Mouse (Mus musculus) liver, embryonic 14.5 days (tissue): Measurements from ENCODE around the gene Zcchc17. TPM values are rescaled to one million over a fixed set of nuclear protein-coding genes. Genes with fewer than 3 reads are reported as not detected.

ENCODE experiments used
- ATAC-seq: fragments of 200-750 bp; cut with Nextera tagmentation; 2 replicates; pipeline ENCODE4 v1.8.0; 2017; ENCODE audit warnings: moderate number of reproducible peaks, mild to moderate bottlenecking, moderate library complexity; ENCODE audit not compliant: insufficient read depth
- DNase-seq, 3 experiments: peaks; one replicate each; pipeline ENCODE4 v3.0.0-alpha.2; 2012 to 2013; ENCODE audit warnings: low read depth in 3 of 3, low spot score in 3 of 3
- H3K27ac ChIP-seq: fragments of 300-500 bp; sonication (generic); 2 replicates; pipeline ENCODE4 v1.5.1; 2014; ENCODE audit warnings: moderate library complexity, mild to moderate bottlenecking, control low read depth, inconsistent platforms
- H3K27me3 ChIP-seq: fragments of 300-500 bp; sonication (generic); 2 replicates; pipeline ENCODE4 v1.6.1; 2014; ENCODE audit warnings: mild to moderate bottlenecking, low read length, moderate library complexity; ENCODE audit not compliant: control insufficient read depth, insufficient read depth
- H3K36me3 ChIP-seq: fragments of 300-500 bp; sonication (generic); replicated peaks from 2 replicates; pipeline ENCODE4 v1.6.1; 2014; ENCODE audit warnings: low read depth; ENCODE audit not compliant: control insufficient read depth, insufficient read depth
- H3K4me1 ChIP-seq, 2 experiments: fragments of 200-500 bp in 1 of 2; fragments of 300-500 bp in 1 of 2; sonication (generic) in 1 of 2; replicated peaks; 2 replicates each; pipeline ENCODE4 v1.6.1; 2012 to 2014; ENCODE audit warnings: antibody characterized with exemption in 1 of 2, inconsistent platforms in 1 of 2, low read length in 1 of 2; ENCODE audit not compliant: control insufficient read depth in 2 of 2, insufficient read depth in 2 of 2
- H3K4me2 ChIP-seq: fragments of 300-500 bp; sonication (generic); 2 replicates; pipeline ENCODE4 v1.6.1; 2014; ENCODE audit warnings: low read depth, mild to moderate bottlenecking, control low read depth, moderate library complexity
- H3K4me3 ChIP-seq, 2 experiments: fragments of 200-500 bp in 1 of 2; fragments of 300-500 bp in 1 of 2; sonication (generic) in 1 of 2; 2 replicates each; pipeline ENCODE4 v1.5.1; 2012 to 2014; ENCODE audit warnings: low read depth in 2 of 2, low read length in 2 of 2, mild to moderate bottlenecking in 2 of 2, control low read depth in 1 of 2, inconsistent platforms in 1 of 2, moderate library complexity in 1 of 2; ENCODE audit not compliant: insufficient read depth in 1 of 2
- H3K9ac ChIP-seq: fragments of 300-500 bp; sonication (generic); replicated peaks from 2 replicates; pipeline ENCODE4 v1.6.1; 2014; ENCODE audit warnings: mild to moderate bottlenecking, control low read depth, moderate library complexity
- H3K9me3 ChIP-seq: fragments of 300-500 bp; sonication (generic); 2 replicates; pipeline ENCODE4 v1.6.1; 2016; ENCODE audit warnings: low read length, mixed read lengths; ENCODE audit not compliant: control insufficient read depth
- CTCF ChIP-seq: IDR thresholded peaks from 2 replicates; pipeline ENCODE4 v1.5.1; 2016; ENCODE audit warnings: antibody characterized with exemption, low read depth, control low read depth
- EP300 ChIP-seq: IDR thresholded peaks from 2 replicates; pipeline ENCODE4 v1.6.1; 2016; ENCODE audit warnings: antibody characterized with exemption, low read depth
- WGBS: fragments of 180-500 bp; shearing (Covaris S2); extraction: QIAGEN DNeasy Blood & Tissue Kit; methylation state at CpG from one replicate; pipeline ENCODE4 v1.1.7; 2014; ENCODE audit not compliant: insufficient replicate concordance; 5-methylcytosine and 5-hydroxymethylcytosine counted together
- polyA plus RNA-seq, 2 experiments: library from polyadenylated mRNA; depleted of rRNA in 1 of 2; stranded (reverse) in 1 of 2; unstranded in 1 of 2; fragments of >200 nt; fragmentation: Nextera tagmentation in 1 of 2; extraction: Ambion mirVana in 1 of 2; gene quantifications; 2 replicates each; pipeline versions ENCODE4 v1.2.1 to v1.2.3; 2012 to 2014

Zcchc17 gene
- polyA plus RNA-seq, 2 experiments = 17.1 to 49.7 TPM

DNA sequence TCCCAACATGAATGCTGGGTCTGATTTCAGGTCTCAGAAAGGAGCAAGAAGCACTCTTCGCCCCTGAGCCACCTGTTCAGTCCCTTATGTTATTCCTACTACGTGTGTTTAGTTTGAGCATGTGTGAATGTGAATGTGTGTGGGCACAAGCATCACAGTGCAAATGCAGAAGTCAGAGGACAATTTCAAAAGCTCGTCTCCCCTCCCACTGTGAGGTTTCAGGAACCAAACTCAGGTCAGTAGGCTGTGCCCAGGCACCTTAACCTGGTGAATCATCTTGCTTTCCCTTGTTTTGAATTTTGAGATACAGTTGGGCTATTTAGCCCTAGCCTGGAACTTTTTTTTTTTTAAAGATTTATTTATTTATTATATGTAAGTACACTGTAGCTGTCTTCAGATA is 69.9 kb downstream of the Zcchc17 start:
- H3K9ac ChIP-seq = no peak overlapping the region
- no peaks in the 10 kb centered on the region for H3K36me3 ChIP-seq
- H3K4me2 ChIP-seq = no peak overlapping the region
- peaks cover 12 to 16% of the 10 kb centered on the region in 2 experiments for H3K4me1 ChIP-seq
- peaks cover 8% of the 10 kb centered on the region for H3K27me3 ChIP-seq
- H3K27ac ChIP-seq = no peak overlapping the region
- no peak for ATAC-seq
- no peak for TF ChIP-seq CTCF
- TF ChIP-seq EP300 = no peak
- H3K4me3 ChIP-seq = no peak overlapping the region
- DNase-seq = no peak
- no peaks in the 10 kb centered on the region for H3K9me3 ChIP-seq
- 36% methylated on average over 3 of the region's 3 CpGs for WGBS

DNA sequence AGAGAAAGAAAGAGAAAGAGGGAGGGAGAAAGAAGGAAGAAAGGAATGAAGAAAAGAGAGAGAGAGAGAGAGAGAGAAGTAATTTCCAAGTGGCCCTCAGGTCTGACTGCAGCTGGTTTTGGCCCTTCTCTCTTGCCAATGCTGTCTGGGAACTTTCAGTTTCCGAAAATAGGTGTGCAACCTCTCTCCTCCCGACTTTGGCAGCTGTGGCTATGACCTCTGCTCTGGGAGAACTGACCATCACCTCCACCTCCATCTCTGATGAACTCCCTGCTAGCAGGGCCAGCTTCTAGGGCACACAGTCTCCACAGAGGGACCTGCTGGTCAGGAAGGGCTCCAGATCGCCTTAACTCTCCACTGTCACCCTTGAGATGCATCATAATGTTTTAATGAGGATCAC is 73.2 kb downstream of the Zcchc17 start:
- Histone ChIP-seq H3K27me3 (peaks cover 11% of the 10 kb centered on the region), H3K4me2 (no peak overlapping the region), H3K9me3 (no peaks in the 10 kb centered on the region), H3K4me3 (no peak overlapping the region), H3K9ac (no peak overlapping the region), H3K36me3 (no peaks in the 10 kb centered on the region), H3K4me1 (no peaks in the 10 kb centered on the region), H3K27ac (no peak overlapping the region)
- ATAC-seq (no peak), DNase-seq (no peak)
- TF ChIP-seq CTCF (no peak), EP300 (no peak)
- 26% methylated on average over 3 of the region's 3 CpGs for WGBS

DNA sequence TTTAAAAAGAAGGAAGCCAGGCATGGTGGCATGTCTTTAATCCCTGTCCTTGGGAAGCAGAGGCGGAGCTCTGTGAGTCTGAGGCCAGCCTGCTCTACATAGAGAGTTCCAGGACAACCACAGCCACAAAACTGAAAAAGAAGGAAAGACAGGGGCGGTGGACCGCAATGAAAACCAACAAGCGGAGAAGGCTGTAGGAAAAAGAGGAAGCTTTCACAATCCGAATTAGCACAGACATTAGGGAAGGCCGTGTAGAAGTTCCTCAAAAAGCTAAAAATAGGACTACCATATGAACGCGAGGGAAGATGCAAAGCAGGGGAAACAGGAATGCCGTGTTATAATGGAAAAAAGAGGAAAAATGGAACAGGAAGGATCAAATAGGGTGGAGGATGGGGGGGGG is 75.9 kb downstream of the Zcchc17 start:
- WGBS = 20% methylated on average over 9 of the region's 9 CpGs
- TF ChIP-seq CTCF (no peak), EP300 (no peak)
- ATAC-seq = no peak
- H3K27ac ChIP-seq = no peak overlapping the region
- no peaks in the 10 kb centered on the region for H3K36me3 ChIP-seq
- no peak for DNase-seq
- H3K4me2 ChIP-seq = no peak overlapping the region
- H3K9me3 ChIP-seq = no peaks in the 10 kb centered on the region
- H3K9ac ChIP-seq = no peak overlapping the region
- no peak overlapping the region for H3K4me3 ChIP-seq
- H3K4me1 ChIP-seq = no peaks in the 10 kb centered on the region
- H3K27me3 ChIP-seq = peaks cover 17% of the 10 kb centered on the region

DNA sequence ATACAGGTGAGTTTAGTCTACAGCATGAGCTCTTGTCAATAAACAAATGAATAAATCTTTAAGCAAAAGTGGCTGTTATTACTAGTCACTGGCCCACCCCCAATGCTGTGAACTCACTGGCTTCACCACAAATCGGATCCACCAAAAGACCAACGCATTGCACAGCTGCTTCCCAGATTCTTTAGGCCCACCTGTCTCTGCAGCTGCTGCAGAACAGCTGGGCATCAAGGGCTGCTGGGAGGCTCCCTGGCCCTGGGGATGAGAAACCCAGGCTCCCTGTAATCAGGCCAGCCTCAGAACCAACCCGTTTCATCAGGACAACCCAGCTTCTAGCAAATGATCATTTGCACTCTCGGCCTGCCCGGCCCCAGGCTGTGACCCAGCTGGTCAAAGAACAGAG is 76.9 kb downstream of the Zcchc17 start:
- Histone ChIP-seq H3K36me3 (no peaks in the 10 kb centered on the region), H3K4me2 (no peak overlapping the region), H3K9ac (no peak overlapping the region), H3K9me3 (no peaks in the 10 kb centered on the region), H3K27ac (no peak overlapping the region), H3K4me3 (no peak overlapping the region), H3K4me1 (no peaks in the 10 kb centered on the region), H3K27me3 (peaks cover 17% of the 10 kb centered on the region)
- DNase-seq (no peak), ATAC-seq (no peak)
- TF ChIP-seq EP300 = no peak
- TF ChIP-seq CTCF = no peak
- WGBS = 63% methylated on average over 5 of the region's 5 CpGs

DNA sequence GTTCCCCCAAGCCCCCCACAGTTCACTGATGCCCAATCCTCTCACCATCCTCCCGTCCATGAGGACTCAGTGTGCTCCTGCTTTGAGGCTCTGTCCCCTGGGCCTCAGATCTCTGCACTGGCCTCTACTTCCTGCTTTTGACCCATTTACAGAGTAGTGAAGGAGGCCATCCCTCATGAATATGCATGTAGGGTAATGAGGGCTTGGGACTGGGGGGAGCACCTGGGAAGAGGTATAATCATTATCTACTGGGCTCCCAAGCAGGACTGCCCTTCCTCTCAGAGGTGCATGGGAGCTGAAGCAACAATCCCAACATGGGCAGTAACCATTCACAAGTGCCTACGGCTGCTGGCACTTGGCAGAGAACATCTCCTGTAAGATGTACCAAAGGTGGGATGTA is 80.6 kb downstream of the Zcchc17 start, which contains the start of gene Serinc2:
TSS of gene Serinc2 (minus strand) at position 101 of the 400 bp plus-strand sequence.
- no peak for ATAC-seq
- peaks cover 40% of the 10 kb centered on the region for H3K27me3 ChIP-seq

More for the DNA sequence above, 80.6 kb downstream of the Zcchc17 start, which contains the start of gene Serinc2:
- no peak for DNase-seq
- H3K4me1 ChIP-seq = no peaks in the 10 kb centered on the region
- no peak within 1 kb of the TSS for H3K27ac ChIP-seq
- H3K9ac ChIP-seq = no peak within 1 kb of the TSS
- no peaks in the 10 kb centered on the region for H3K9me3 ChIP-seq
- H3K4me3 ChIP-seq = no peak within 1 kb of the TSS
- H3K36me3 ChIP-seq = no peaks in the 10 kb centered on the region
- 43% methylated on average over 2 of the region's 2 CpGs for WGBS
- no peak for TF ChIP-seq CTCF
- no peak for TF ChIP-seq EP300
- no peak within 1 kb of the TSS for H3K4me2 ChIP-seq
